Mouse (Mus musculus) yolk sac, embryonic 10.5 days (tissue): Measurements from ENCODE around the gene Crxos.
A peak's percentile ranks its signal among the peaks of the same experiment; 100 is the strongest.
"Not testable (repeated sequence)": the region's sequence is repeated elsewhere in the genome, so short reads cannot be mapped to it uniquely, and the experiment has no call there.

Experiments used
- DNase-seq: peaks from one replicate; pipeline ENCODE4 v3.0.0-alpha.2; 2017; ENCODE audit warnings: low spot score

Gene Crxos

GRCm38 (mm10) chr7:15882317-15882716 lies at the start of gene Crxos:
TSS of gene Crxos (plus strand) at chr7:15882617.
- DNase-seq: no peak

GRCm38 (mm10) chr7:15839578-15839977 lies 42.8 kb upstream of the Crxos start, which contains the start of gene Obox6:
TSS of gene Obox6 (minus strand) at chr7:15839678.
- no peak for DNase-seq

- DNase-seq: no peak
Observed at GRCm38 (mm10) chr7:15859657-15860056, 22.8 kb upstream of the Crxos start.

GRCm38 (mm10) chr7:15864104-15864503 lies 18.3 kb upstream of the Crxos start:
- no peak for DNase-seq

- no peak for DNase-seq
Observed at GRCm38 (mm10) chr7:15879756-15880155, 2.7 kb upstream of the Crxos start, which contains the start of gene Crx. TSS of gene Crx (minus strand) at chr7:15879968.

GRCm38 (mm10) chr7:15881388-15881787 lies 1.0 kb upstream of the Crxos start:
- DNase-seq: no peak

GRCm38 (mm10) chr7:15881831-15882230 lies 586 bp upstream of the Crxos start:
- no peak for DNase-seq

GRCm38 (mm10) chr7:15884127-15884526 lies 1.7 kb downstream of the Crxos start:
- no peak for DNase-seq

- DNase-seq: no peak
Observed at GRCm38 (mm10) chr7:15894251-15894650, 11.8 kb downstream of the Crxos start.

GRCm38 (mm10) chr7:15901366-15902048 lies 19.1 kb downstream of the Crxos start:
- DNase-seq: no peak

- DNase-seq: no peak
Observed at GRCm38 (mm10) chr7:15905861-15906260, 23.4 kb downstream of the Crxos start.

GRCm38 (mm10) chr7:15906602-15907001 lies 24.2 kb downstream of the Crxos start:
- no peak for DNase-seq

- DNase-seq: no peak
Observed at GRCm38 (mm10) chr7:15907971-15908590, 25.7 kb downstream of the Crxos start.

GRCm38 (mm10) chr7:15910521-15910920 lies 28.1 kb downstream of the Crxos start:
- no peak for DNase-seq

- DNase-seq: peak; percentile 70
Observed at GRCm38 (mm10) chr7:15912183-15912582, 29.8 kb downstream of the Crxos start.

- no peak for DNase-seq
Observed at GRCm38 (mm10) chr7:15914252-15914651, 31.8 kb downstream of the Crxos start.

GRCm38 (mm10) chr7:15914751-15915150 lies 32.3 kb downstream of the Crxos start:
- DNase-seq: no peak

GRCm38 (mm10) chr7:15915695-15916094 lies 33.3 kb downstream of the Crxos start:
- not testable (repeated sequence) for DNase-seq

- no peak for DNase-seq
Observed at GRCm38 (mm10) chr7:15916134-15916723, 33.8 kb downstream of the Crxos start.

- DNase-seq: no peak
Observed at GRCm38 (mm10) chr7:15916996-15917395, 34.6 kb downstream of the Crxos start.

GRCm38 (mm10) chr7:15918371-15918770 lies 36.0 kb downstream of the Crxos start:
- no peak for DNase-seq

- no peak for DNase-seq
Observed at GRCm38 (mm10) chr7:15919947-15920346, 37.5 kb downstream of the Crxos start.

GRCm38 (mm10) chr7:15920645-15921190 lies 38.3 kb downstream of the Crxos start:
- no peak for DNase-seq
